Mouse (Mus musculus): Measurements from ENCODE around the gene H2-Ob. TPM values are rescaled to one million over a fixed set of nuclear protein-coding genes. Genes with fewer than 3 reads are reported as not detected.
"Not testable (repeated sequence)": the region's sequence is repeated elsewhere in the genome, so short reads cannot be mapped to it uniquely, and the experiment has no call there.

Gene H2-Ob
- polyA plus RNA-seq, 1 experiment, result not detected

- H3K27me3 ChIP-seq (ENCODE audit: control insufficient read depth, insufficient read depth, insufficient read length), result peaks cover 43% of the 10 kb centered on the region
- no peak overlapping the region for H3ac ChIP-seq (ENCODE audit: control insufficient read depth, insufficient read length, low read depth)
- H3K79me3 ChIP-seq (ENCODE audit: low read depth), result no peaks in the 10 kb centered on the region
- no peaks in the 10 kb centered on the region for H3K36me3 ChIP-seq (ENCODE audit: control insufficient read depth, insufficient read depth)
- no peak overlapping the region for H3K4me3 ChIP-seq (ENCODE audit: insufficient read depth, poor library complexity, severe bottlenecking)
- TF ChIP-seq MYOD1 (IDR thresholded peaks at IDR 0.05; ENCODE audit: control insufficient read depth, insufficient read length, low read depth) (no peak), CEBPB (IDR thresholded peaks at IDR 0.05; ENCODE audit: low read depth) (no peak), MAX (IDR thresholded peaks at IDR 0.05) (no peak), CTCF (IDR thresholded peaks at IDR 0.05; ENCODE audit: control insufficient read depth, insufficient read depth, insufficient read length) (no peak), USF1 (IDR thresholded peaks at IDR 0.05; ENCODE audit: low read depth) (no peak), MYOG (IDR thresholded peaks at IDR 0.05; ENCODE audit: control insufficient read depth, extremely low read depth, insufficient read length) (no peak), FOSL1 (IDR thresholded peaks at IDR 0.05; ENCODE audit: insufficient read depth, low read length, poor library complexity, severe bottlenecking) (no peak)
- H3K79me2 ChIP-seq (ENCODE audit: control insufficient read depth, insufficient read depth), result no peaks in the 10 kb centered on the region
Measured at GRCm38 (mm10) chr17:34217986-34218385, 20.7 kb upstream of the H2-Ob start.

DNA sequence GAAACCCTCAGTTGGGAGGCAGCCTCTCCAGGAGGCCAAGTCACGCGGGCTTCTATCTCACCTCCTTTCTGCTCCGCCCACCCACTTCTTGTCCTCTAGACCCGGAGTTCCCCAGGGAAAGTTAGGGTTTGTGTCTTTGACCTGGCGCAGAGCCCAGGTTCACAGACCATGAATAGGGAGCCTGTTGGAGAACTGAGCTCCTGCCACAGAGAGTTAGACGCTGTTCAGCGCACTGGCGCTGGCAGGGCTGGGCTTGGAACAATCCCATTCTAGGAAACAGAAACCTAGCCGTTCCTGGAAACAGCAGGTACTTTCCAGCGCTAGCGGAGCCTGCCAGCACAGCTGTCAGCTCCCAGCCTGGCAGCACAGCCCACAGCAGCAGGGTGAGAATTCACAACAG lies 20.0 kb upstream of the H2-Ob start:
- Histone ChIP-seq H3K79me3 (ENCODE audit: low read depth) (no peaks in the 10 kb centered on the region), H3K36me3 (ENCODE audit: control insufficient read depth, insufficient read depth) (no peaks in the 10 kb centered on the region), H3K27me3 (ENCODE audit: control insufficient read depth, insufficient read depth, insufficient read length) (peaks cover 40% of the 10 kb centered on the region), H3K4me3 (ENCODE audit: insufficient read depth, poor library complexity, severe bottlenecking) (no peak overlapping the region), H3ac (ENCODE audit: control insufficient read depth, insufficient read length, low read depth) (no peak overlapping the region), H3K79me2 (ENCODE audit: control insufficient read depth, insufficient read depth) (no peaks in the 10 kb centered on the region)
- TF ChIP-seq CTCF (IDR thresholded peaks at IDR 0.05; ENCODE audit: control insufficient read depth, insufficient read depth, insufficient read length) (no peak), CEBPB (IDR thresholded peaks at IDR 0.05; ENCODE audit: low read depth) (no peak), MAX (IDR thresholded peaks at IDR 0.05) (no peak), MYOD1 (IDR thresholded peaks at IDR 0.05; ENCODE audit: control insufficient read depth, insufficient read length, low read depth) (no peak), USF1 (IDR thresholded peaks at IDR 0.05; ENCODE audit: low read depth) (no peak), MYOG (IDR thresholded peaks at IDR 0.05; ENCODE audit: control insufficient read depth, extremely low read depth, insufficient read length) (no peak), FOSL1 (IDR thresholded peaks at IDR 0.05; ENCODE audit: insufficient read depth, low read length, poor library complexity, severe bottlenecking) (no peak)

DNA sequence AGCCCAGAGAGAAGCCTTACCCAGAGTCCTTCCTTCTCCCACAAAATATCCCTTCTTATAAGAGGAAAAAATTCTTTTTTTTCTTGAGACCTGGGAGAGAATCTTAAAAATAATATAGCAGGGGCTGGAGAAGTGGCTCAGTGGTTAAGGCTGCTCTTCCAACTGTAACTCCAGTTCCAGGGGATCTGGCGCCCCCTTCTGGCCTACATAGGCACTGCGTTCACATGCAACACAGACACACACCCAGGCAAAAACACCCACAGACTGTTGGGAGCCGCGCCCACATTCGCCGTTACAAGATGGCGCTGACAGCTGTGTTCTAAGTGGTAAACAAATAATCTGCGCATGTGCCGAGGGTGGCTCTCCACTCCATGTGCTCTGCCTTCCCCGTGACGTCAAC lies 19.6 kb upstream of the H2-Ob start:
- H3K4me3 ChIP-seq (ENCODE audit: insufficient read depth, poor library complexity, severe bottlenecking), result not testable (repeated sequence)

DNA sequence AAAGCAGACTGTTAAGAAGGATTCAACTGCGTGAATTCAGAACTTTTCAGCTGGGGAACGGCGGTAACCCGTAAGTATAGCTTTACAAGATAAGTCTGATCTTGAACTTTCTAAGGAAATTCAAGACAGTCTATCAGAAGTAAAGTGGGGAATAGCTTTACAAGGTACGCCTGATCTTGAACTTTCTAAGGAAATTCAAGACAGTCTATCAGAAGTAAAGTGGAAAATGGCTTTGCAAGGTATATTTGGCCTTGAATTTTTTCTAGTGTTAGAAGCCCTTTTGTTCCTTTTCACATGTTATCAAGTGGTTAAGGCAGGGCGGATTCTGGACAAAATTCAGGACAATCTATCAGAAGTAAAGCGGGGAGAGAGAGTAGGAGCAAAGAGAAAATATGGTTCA lies 18.9 kb upstream of the H2-Ob start:
- H3K36me3 ChIP-seq (ENCODE audit: control insufficient read depth, insufficient read depth); H3K79me3 ChIP-seq (ENCODE audit: low read depth); H3K79me2 ChIP-seq (ENCODE audit: control insufficient read depth, insufficient read depth); H3ac ChIP-seq (ENCODE audit: control insufficient read depth, insufficient read length, low read depth); H3K4me3 ChIP-seq (ENCODE audit: insufficient read depth, poor library complexity, severe bottlenecking): not testable (repeated sequence)
- peaks cover 29% of the 10 kb centered on the region for H3K27me3 ChIP-seq (ENCODE audit: control insufficient read depth, insufficient read depth, insufficient read length)

More for the DNA sequence above, 19.6 kb upstream of the H2-Ob start:
- H3K27me3 ChIP-seq (ENCODE audit: control insufficient read depth, insufficient read depth, insufficient read length), result peaks cover 35% of the 10 kb centered on the region
- H3ac ChIP-seq (ENCODE audit: control insufficient read depth, insufficient read length, low read depth); H3K79me3 ChIP-seq (ENCODE audit: low read depth); H3K79me2 ChIP-seq (ENCODE audit: control insufficient read depth, insufficient read depth); H3K36me3 ChIP-seq (ENCODE audit: control insufficient read depth, insufficient read depth): not testable (repeated sequence)

DNA sequence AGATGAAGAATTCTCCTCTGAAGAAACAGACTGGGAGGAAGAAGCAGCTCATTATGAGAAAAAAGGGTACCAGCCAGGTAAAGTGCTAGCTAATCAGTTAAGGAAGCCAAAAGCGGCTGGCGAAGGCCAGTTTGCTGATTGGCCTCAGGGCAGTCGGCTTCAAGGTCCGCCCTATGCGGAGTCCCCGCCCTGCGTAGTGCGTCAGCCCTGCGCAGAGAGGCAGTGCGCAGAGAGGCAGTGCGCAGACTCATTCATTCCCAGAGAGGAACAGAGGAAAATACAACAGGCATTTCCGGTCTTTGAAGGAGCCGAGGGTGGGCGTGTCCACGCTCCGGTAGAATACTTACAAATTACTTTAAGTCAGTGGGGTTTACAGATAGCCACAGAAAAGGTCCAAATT lies 18.3 kb upstream of the H2-Ob start:
- H3K79me2 ChIP-seq (ENCODE audit: control insufficient read depth, insufficient read depth); H3K79me3 ChIP-seq (ENCODE audit: low read depth); H3K36me3 ChIP-seq (ENCODE audit: control insufficient read depth, insufficient read depth); H3K4me3 ChIP-seq (ENCODE audit: insufficient read depth, poor library complexity, severe bottlenecking); H3ac ChIP-seq (ENCODE audit: control insufficient read depth, insufficient read length, low read depth): not testable (repeated sequence)
- peaks cover 25% of the 10 kb centered on the region for H3K27me3 ChIP-seq (ENCODE audit: control insufficient read depth, insufficient read depth, insufficient read length)

GRCm38 (mm10) chr17:34224816-34225215 lies 13.9 kb upstream of the H2-Ob start:
- no peak overlapping the region for H3K4me3 ChIP-seq (ENCODE audit: insufficient read depth, poor library complexity, severe bottlenecking)
- H3K79me3 ChIP-seq (ENCODE audit: low read depth), result no peaks in the 10 kb centered on the region
- no peaks in the 10 kb centered on the region for H3K27me3 ChIP-seq (ENCODE audit: control insufficient read depth, insufficient read depth, insufficient read length)
- H3K79me2 ChIP-seq (ENCODE audit: control insufficient read depth, insufficient read depth), result no peaks in the 10 kb centered on the region
- H3ac ChIP-seq (ENCODE audit: control insufficient read depth, insufficient read length, low read depth), result no peak overlapping the region
- H3K36me3 ChIP-seq (ENCODE audit: control insufficient read depth, insufficient read depth), result no peaks in the 10 kb centered on the region
- no peak for TF ChIP-seq USF1 (IDR thresholded peaks at IDR 0.05; ENCODE audit: low read depth)
- TF ChIP-seq MAX (IDR thresholded peaks at IDR 0.05), result no peak
- no peak for TF ChIP-seq FOSL1 (IDR thresholded peaks at IDR 0.05; ENCODE audit: insufficient read depth, low read length, poor library complexity, severe bottlenecking)
- TF ChIP-seq CTCF (IDR thresholded peaks at IDR 0.05; ENCODE audit: control insufficient read depth, insufficient read depth, insufficient read length), result no peak
- no peak for TF ChIP-seq CEBPB (IDR thresholded peaks at IDR 0.05; ENCODE audit: low read depth)
- no peak for TF ChIP-seq MYOD1 (IDR thresholded peaks at IDR 0.05; ENCODE audit: control insufficient read depth, insufficient read length, low read depth)
- TF ChIP-seq MYOG (IDR thresholded peaks at IDR 0.05; ENCODE audit: control insufficient read depth, extremely low read depth, insufficient read length), result no peak

DNA sequence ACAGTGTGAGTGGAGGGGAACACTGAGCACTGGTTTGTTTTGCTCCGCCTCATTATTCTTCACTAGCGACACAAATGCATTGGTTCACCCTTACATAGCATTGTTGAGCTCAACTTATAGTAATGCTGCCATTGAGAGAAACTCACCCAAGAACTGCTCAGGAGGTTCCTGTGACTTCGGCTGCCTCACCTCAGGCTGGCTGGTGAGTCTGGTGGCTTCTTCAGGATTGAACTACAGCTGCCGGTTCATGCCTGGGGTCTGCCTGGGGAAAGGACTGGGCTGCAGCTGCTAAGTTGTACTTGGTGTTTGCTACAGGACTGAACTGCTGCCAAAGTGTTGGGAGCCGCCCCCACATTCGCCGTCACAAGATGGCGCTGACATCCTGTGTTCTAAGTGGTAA lies 13.3 kb upstream of the H2-Ob start:
- no peaks in the 10 kb centered on the region for H3K27me3 ChIP-seq (ENCODE audit: control insufficient read depth, insufficient read depth, insufficient read length)
- no peaks in the 10 kb centered on the region for H3K79me2 ChIP-seq (ENCODE audit: control insufficient read depth, insufficient read depth)
- no peaks in the 10 kb centered on the region for H3K36me3 ChIP-seq (ENCODE audit: control insufficient read depth, insufficient read depth)
- no peak overlapping the region for H3ac ChIP-seq (ENCODE audit: control insufficient read depth, insufficient read length, low read depth)
- no peaks in the 10 kb centered on the region for H3K79me3 ChIP-seq (ENCODE audit: low read depth)
- TF ChIP-seq CEBPB (IDR thresholded peaks at IDR 0.05; ENCODE audit: low read depth), result no peak
- no peak for TF ChIP-seq MAX (IDR thresholded peaks at IDR 0.05)
- TF ChIP-seq USF1 (IDR thresholded peaks at IDR 0.05; ENCODE audit: low read depth), result no peak
- TF ChIP-seq CTCF (IDR thresholded peaks at IDR 0.05; ENCODE audit: control insufficient read depth, insufficient read depth, insufficient read length), result no peak
- TF ChIP-seq MYOD1 (IDR thresholded peaks at IDR 0.05; ENCODE audit: control insufficient read depth, insufficient read length, low read depth), result no peak
- no peak for TF ChIP-seq MYOG (IDR thresholded peaks at IDR 0.05; ENCODE audit: control insufficient read depth, extremely low read depth, insufficient read length)
- no peak for TF ChIP-seq FOSL1 (IDR thresholded peaks at IDR 0.05; ENCODE audit: insufficient read depth, low read length, poor library complexity, severe bottlenecking)
- H3K4me3 ChIP-seq (ENCODE audit: insufficient read depth, poor library complexity, severe bottlenecking), result no peak overlapping the region

DNA sequence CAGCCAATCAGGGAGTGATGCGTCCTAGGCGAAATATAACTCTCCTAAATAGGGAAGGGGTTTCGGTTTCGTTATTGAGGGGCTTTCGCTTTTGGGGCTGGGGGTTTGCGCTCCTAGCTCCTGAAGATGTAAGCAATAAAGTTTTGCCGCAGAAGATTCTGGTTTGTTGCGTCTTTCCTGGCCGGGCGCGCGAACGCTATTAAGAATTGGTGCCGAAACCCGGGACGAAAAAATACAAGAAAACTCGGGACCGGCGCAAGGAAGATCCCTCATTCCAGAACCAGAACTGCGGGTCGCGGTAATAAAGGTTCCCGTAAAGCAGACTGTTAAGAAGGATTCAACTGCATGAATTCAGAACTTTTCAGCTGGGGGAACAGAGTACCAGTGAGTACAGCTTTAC lies 12.8 kb upstream of the H2-Ob start:
- H3ac ChIP-seq (ENCODE audit: control insufficient read depth, insufficient read length, low read depth); H3K79me2 ChIP-seq (ENCODE audit: control insufficient read depth, insufficient read depth); H3K4me3 ChIP-seq (ENCODE audit: insufficient read depth, poor library complexity, severe bottlenecking); H3K79me3 ChIP-seq (ENCODE audit: low read depth); H3K36me3 ChIP-seq (ENCODE audit: control insufficient read depth, insufficient read depth); H3K27me3 ChIP-seq (ENCODE audit: control insufficient read depth, insufficient read depth, insufficient read length): not testable (repeated sequence)

DNA sequence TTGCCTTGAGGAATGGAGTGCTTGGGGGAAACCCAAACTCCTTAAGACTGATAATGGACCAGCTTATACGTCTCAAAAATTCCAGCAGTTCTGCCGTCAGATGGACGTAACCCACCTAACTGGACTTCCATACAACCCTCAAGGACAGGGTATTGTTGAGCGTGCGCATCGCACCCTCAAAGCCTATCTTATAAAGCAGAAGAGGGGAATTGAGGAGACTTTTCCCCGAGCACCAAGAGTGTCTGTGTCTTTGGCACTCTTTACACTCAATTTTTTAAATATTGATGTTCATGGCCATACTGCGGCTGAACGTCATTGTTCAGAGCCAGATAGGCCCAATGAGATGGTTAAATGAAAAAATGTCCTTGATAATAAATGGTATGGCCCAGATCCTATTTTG lies 7.7 kb upstream of the H2-Ob start:
- not testable (repeated sequence) for H3K79me2 ChIP-seq (ENCODE audit: control insufficient read depth, insufficient read depth); H3K27me3 ChIP-seq (ENCODE audit: control insufficient read depth, insufficient read depth, insufficient read length); H3ac ChIP-seq (ENCODE audit: control insufficient read depth, insufficient read length, low read depth); H3K36me3 ChIP-seq (ENCODE audit: control insufficient read depth, insufficient read depth); H3K79me3 ChIP-seq (ENCODE audit: low read depth); H3K4me3 ChIP-seq (ENCODE audit: insufficient read depth, poor library complexity, severe bottlenecking)
